Mouse (Mus musculus) CH12.LX (cell line): ENCODE results near the gene Fam214a. TPM values are rescaled to one million over a fixed set of nuclear protein-coding genes. Genes with fewer than 3 reads are reported as not detected.

Experiments
- DNase-seq: peaks from one replicate; pipeline ENCODE4 v3.0.0-alpha.2; 2013; ENCODE audit errors: extremely low read depth
- H3K27ac ChIP-seq: 2 replicates; pipeline ENCODE4 v1.5.1; 2012; ENCODE audit warnings: low read depth, mild to moderate bottlenecking, control low read depth, moderate library complexity; ENCODE audit not compliant: insufficient read depth
- H3K27me3 ChIP-seq: replicated peaks from 2 replicates; pipeline ENCODE3; 2012; ENCODE audit warnings: inconsistent platforms
- H3K36me3 ChIP-seq, 2 experiments: replicated peaks in 1 of 2; 2 replicates each; pipeline versions ENCODE3 to v1.6.1; 2012; ENCODE audit warnings: inconsistent platforms in 1 of 2, low read length in 1 of 2, mild to moderate bottlenecking in 1 of 2, mixed read lengths in 1 of 2, moderate library complexity in 1 of 2; ENCODE audit not compliant: control insufficient read depth in 1 of 2, insufficient read depth in 1 of 2
- H3K4me1 ChIP-seq, 2 experiments: 2 replicates each; pipeline ENCODE4 v1.6.1; 2012; ENCODE audit warnings: inconsistent platforms in 1 of 2, moderate library complexity in 1 of 2; ENCODE audit not compliant: insufficient read depth in 2 of 2, control insufficient read depth in 1 of 2
- H3K4me2 ChIP-seq: 2 replicates; pipeline ENCODE4 v1.6.1; 2012; ENCODE audit warnings: low read depth, mild to moderate bottlenecking, control low read depth; ENCODE audit not compliant: poor library complexity, insufficient read depth, severe bottlenecking
- H3K4me3 ChIP-seq, 3 experiments: fragments of 150-350 bp in 1 of 3; sonication (generic) in 1 of 3; replicated peaks in 1 of 3; 2 replicates each; pipeline versions ENCODE3 to v1.5.1; 2011 to 2012; ENCODE audit warnings: low read depth in 2 of 3, low read length in 2 of 3, mild to moderate bottlenecking in 2 of 3, moderate library complexity in 2 of 3, control low read depth in 1 of 3, improper control_type of control experiment in 1 of 3, inconsistent platforms in 1 of 3, mixed read lengths in 1 of 3; ENCODE audit not compliant: poor library complexity in 1 of 3
- H3K79me2 ChIP-seq: replicated peaks from 2 replicates; pipeline ENCODE4 v1.6.1; 2012; ENCODE audit warnings: mild to moderate bottlenecking, moderate library complexity; ENCODE audit not compliant: control insufficient read depth, poor library complexity, insufficient read depth, severe bottlenecking; ENCODE audit errors: extremely low read depth
- H3K9ac ChIP-seq: 2 replicates; pipeline ENCODE4 v1.6.1; 2012; ENCODE audit warnings: low read depth, mild to moderate bottlenecking, control low read depth, moderate library complexity; ENCODE audit not compliant: insufficient read depth
- H3K9me3 ChIP-seq: replicated peaks from 2 replicates; pipeline ENCODE3; 2012; ENCODE audit warnings: low read length, inconsistent platforms, mixed read lengths
- BHLHE40 ChIP-seq: IDR thresholded peaks from 2 replicates; pipeline ENCODE4 v1.6.1; 2011; ENCODE audit warnings: mild to moderate bottlenecking, low read depth, low read length, improper control_type of control experiment
- E2F4 ChIP-seq: IDR thresholded peaks from 2 replicates; pipeline ENCODE4 v1.6.1; 2011; ENCODE audit warnings: low read depth, low read length, improper control_type of control experiment; ENCODE audit not compliant: insufficient replicate concordance
- EP300 ChIP-seq: IDR thresholded peaks from 2 replicates; pipeline ENCODE4 v1.6.1; 2011; ENCODE audit warnings: low read length, improper control_type of control experiment
- GABPA ChIP-seq: IDR thresholded peaks from 2 replicates; pipeline ENCODE4 v1.6.1; 2012; ENCODE audit warnings: low read depth, low read length, improper control_type of control experiment, inconsistent platforms; ENCODE audit not compliant: insufficient replicate concordance
- JUN ChIP-seq: IDR thresholded peaks from 2 replicates; pipeline ENCODE4 v1.6.1; 2011; ENCODE audit warnings: low read depth, mild to moderate bottlenecking, low read length, improper control_type of control experiment, moderate library complexity; ENCODE audit not compliant: insufficient read depth
- JUND ChIP-seq: conservative IDR thresholded peaks from 2 replicates; pipeline ENCODE4 v1.6.1; 2011; ENCODE audit warnings: low read depth, low read length, improper control_type of control experiment
- KAT2A ChIP-seq: IDR thresholded peaks from 2 replicates; pipeline ENCODE4 v1.6.1; 2012; ENCODE audit warnings: low read length, improper control_type of control experiment, inconsistent platforms; ENCODE audit not compliant: insufficient replicate concordance
- MAFK ChIP-seq: IDR thresholded peaks from 2 replicates; pipeline ENCODE4 v1.6.1; 2011; ENCODE audit warnings: low read length, improper control_type of control experiment; ENCODE audit not compliant: insufficient replicate concordance
- MAX ChIP-seq: IDR thresholded peaks from 2 replicates; pipeline ENCODE4 v1.6.1; 2011; ENCODE audit warnings: low read length, improper control_type of control experiment
- MAZ ChIP-seq: IDR thresholded peaks from 2 replicates; pipeline ENCODE4 v1.6.1; 2012; ENCODE audit warnings: low read depth, mild to moderate bottlenecking, inconsistent platforms, low read length, improper control_type of control experiment, moderate library complexity
- MXI1 ChIP-seq: IDR thresholded peaks from 2 replicates; pipeline ENCODE4 v1.6.1; 2011; ENCODE audit warnings: mild to moderate bottlenecking, low read depth, low read length, improper control_type of control experiment
- MYC ChIP-seq: IDR thresholded peaks from 2 replicates; pipeline ENCODE4 v1.6.1; 2011; ENCODE audit warnings: low read depth, mild to moderate bottlenecking, improper control_type of control experiment, low read length
- NRF1 ChIP-seq: IDR thresholded peaks from 2 replicates; pipeline ENCODE4 v1.6.1; 2014; ENCODE audit warnings: low read depth, mild to moderate bottlenecking, inconsistent platforms, low read length, improper control_type of control experiment, moderate library complexity
- POLR2A ChIP-seq: IDR thresholded peaks from 2 replicates; pipeline ENCODE4 v1.6.1; 2011; ENCODE audit warnings: low read depth, mild to moderate bottlenecking, improper control_type of control experiment, low read length
- RAD21 ChIP-seq: IDR thresholded peaks from 2 replicates; pipeline ENCODE4 v1.6.1; 2011; ENCODE audit warnings: low read depth, mild to moderate bottlenecking, low read length, improper control_type of control experiment, moderate library complexity
- RCOR1 ChIP-seq: conservative IDR thresholded peaks from 2 replicates; pipeline ENCODE4 v1.6.1; 2012; ENCODE audit warnings: low read depth, mild to moderate bottlenecking, inconsistent platforms, low read length, improper control_type of control experiment
- SIN3A ChIP-seq: IDR thresholded peaks from 2 replicates; pipeline ENCODE4 v1.6.1; 2012; ENCODE audit warnings: low read length, improper control_type of control experiment, inconsistent platforms
- SMC3 ChIP-seq: IDR thresholded peaks from 2 replicates; pipeline ENCODE4 v1.6.1; 2011; ENCODE audit warnings: low read depth, low read length, improper control_type of control experiment
- TCF12 ChIP-seq: IDR thresholded peaks from 2 replicates; pipeline ENCODE4 v1.6.1; 2014; ENCODE audit warnings: low read depth, mild to moderate bottlenecking, inconsistent platforms, low read length, improper control_type of control experiment
- USF2 ChIP-seq: conservative IDR thresholded peaks from 2 replicates; pipeline ENCODE4 v1.6.1; 2011; ENCODE audit warnings: low read depth, low read length, improper control_type of control experiment
- ZKSCAN1 ChIP-seq: IDR thresholded peaks from 2 replicates; pipeline ENCODE4 v1.6.1; 2012; ENCODE audit warnings: low read depth, inconsistent platforms, low read length, improper control_type of control experiment, borderline replicate concordance
- dilution Hi-C: fragments of 300-500 bp; cut with MboI; formaldehyde crosslinking; loops from 2 replicates; pipeline ENCODE4 v1.14.3; 2020; ENCODE audit warnings: low sequenced_read_pairs; ENCODE audit not compliant: extremely low pct_unique_long_range_greater_than_20kb, extremely low pct_ligation_motif_present
- in situ Hi-C: fragments of 300-500 bp; cut with MboI; formaldehyde crosslinking; loops from 3 replicates; pipeline ENCODE4 v1.14.3; 2019; ENCODE audit warnings: low sequenced_read_pairs, low pct_ligation_motif_present, low pct_unique_long_range_greater_than_20kb, mixed read lengths
- polyA plus RNA-seq: library from polyadenylated mRNA; unstranded; fragments of >175 nt; gene quantifications from 2 replicates; pipeline ENCODE4 v1.2.1, GENCODE M21; 2012; ENCODE audit warnings: low read depth; ENCODE audit not compliant: insufficient read length
- total RNA-seq, 2 experiments: library from RNA; depleted of rRNA; stranded (reverse); fragments of 300-350 nt in 1 of 2; fragments of >200 nt in 1 of 2; gene quantifications; 2 replicates each; pipeline ENCODE4 v1.2.3; 2012 to 2014

Gene Fam214a
- total and polyA plus RNA-seq, 3 experiments = 6.2 to 8.6 (median 7.0) TPM

DNA sequence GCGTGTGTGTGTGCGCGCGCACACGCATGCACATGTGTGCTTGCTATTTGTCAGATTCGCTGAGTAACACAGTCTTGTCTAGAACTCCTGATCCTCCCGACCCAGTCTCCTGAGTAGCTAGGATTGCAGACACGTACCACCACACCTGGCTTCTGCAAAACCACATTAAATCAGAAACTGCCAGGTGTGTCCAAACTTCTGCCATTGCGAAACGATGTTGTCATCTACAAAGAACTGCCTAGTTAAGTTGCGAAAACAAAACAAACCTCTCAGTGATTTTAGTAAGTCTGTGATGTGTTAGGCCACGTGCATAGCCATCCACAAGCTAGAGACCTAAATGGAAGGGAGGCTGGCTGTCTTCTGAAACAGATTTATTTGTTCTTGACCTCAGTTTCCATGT, 32.2 kb upstream of the Fam214a start:
- no peaks in the 10 kb centered on the region for H3K36me3 ChIP-seq
- no peak overlapping the region for H3K9ac ChIP-seq
- H3K27me3 ChIP-seq = no peaks in the 10 kb centered on the region
- H3K79me2 ChIP-seq = no peaks in the 10 kb centered on the region
- no peak for TF ChIP-seq GABPA
- TF ChIP-seq EP300 = peak; percentile 49
- TF ChIP-seq POLR2A = no peak
- peak; percentile 53; the same call in 1 of the 2 replicates for TF ChIP-seq TCF12
- peak; percentile 33; the same call in 1 of the 2 replicates for TF ChIP-seq BHLHE40
- 0 out of 2 replicates have a peak, but pooled peaks have one; percentile 23 for TF ChIP-seq SIN3A
- TF ChIP-seq RAD21 = no peak
- TF ChIP-seq, all 38 proteins: peak for 4
- Histone ChIP-seq H3K9me3 (peaks cover 9% of the 10 kb centered on the region), H3K4me2 (no peak overlapping the region), H3K4me3 (no peak overlapping the region), H3K27ac (no peak overlapping the region), H3K4me1 (peaks cover 4 to 11% of the 10 kb centered on the region in 2 experiments)
- in situ Hi-C loops = no loop called here
- dilution Hi-C loops = no loop called here
- peak; percentile 28 for DNase-seq

DNA sequence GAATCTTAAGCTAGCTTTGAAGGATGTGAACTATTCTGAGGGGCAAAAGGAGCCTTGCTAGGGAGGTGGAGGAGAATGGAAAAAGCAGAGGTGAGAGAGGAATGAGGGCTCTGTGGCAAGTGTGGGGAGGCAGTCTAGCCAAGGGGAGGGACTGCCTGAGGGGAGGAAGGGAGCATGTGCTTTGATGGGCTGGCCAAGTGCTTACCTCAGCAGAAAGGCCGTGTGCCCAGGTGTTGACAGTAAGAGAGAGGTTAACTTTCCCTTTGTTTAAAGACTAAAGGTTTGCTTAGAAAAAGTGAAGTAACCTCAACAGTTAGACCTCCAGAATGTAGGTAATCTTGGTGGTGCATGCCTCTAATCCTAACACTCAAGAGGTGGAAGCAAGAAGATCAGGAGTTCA, 31.3 kb upstream of the Fam214a start:
- Histone ChIP-seq H3K79me2 (no peaks in the 10 kb centered on the region), H3K9me3 (peaks cover 9% of the 10 kb centered on the region), H3K27me3 (no peaks in the 10 kb centered on the region), H3K4me2 (no peak overlapping the region), H3K4me1 (peaks cover 4 to 11% of the 10 kb centered on the region in 2 experiments), H3K27ac (no peak overlapping the region), H3K9ac (no peak overlapping the region), H3K36me3 (no peaks in the 10 kb centered on the region), H3K4me3 (no peak overlapping the region)
- in situ Hi-C loops = no loop called here
- DNase-seq = no peak
- dilution Hi-C loops = no loop called here
- TF ChIP-seq SMC3 (no peak), MAX (no peak), KAT2A (no peak), MAZ (no peak), MAFK (peak; percentile 87), ZKSCAN1 (no peak), MYC (0 out of 2 replicates have a peak, but pooled peaks have one; percentile 32)

DNA sequence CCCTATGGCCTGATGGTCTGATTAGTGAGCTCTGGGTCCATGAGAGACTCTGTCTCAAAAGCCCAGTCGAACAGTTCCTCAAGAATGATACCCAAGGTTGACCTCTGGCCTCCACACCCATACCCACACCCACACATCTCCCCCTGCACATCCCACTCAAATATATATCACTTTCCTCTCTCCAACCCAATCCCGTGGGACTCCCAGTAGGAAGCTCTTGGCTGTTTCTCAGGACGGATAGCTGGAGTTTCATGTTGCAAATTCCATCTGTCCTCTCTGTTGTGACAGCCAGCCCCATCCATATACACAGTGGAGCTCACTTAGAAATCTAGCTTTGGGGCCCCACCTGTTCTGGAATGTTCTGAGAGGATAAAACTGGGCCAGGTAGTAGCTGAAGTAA, 29.8 kb upstream of the Fam214a start:
- dilution Hi-C loops = no loop called here

More for the DNA sequence above, 29.8 kb upstream of the Fam214a start:
- H3K9ac ChIP-seq = no peak overlapping the region
- no peak for TF ChIP-seq USF2
- no peak for TF ChIP-seq JUN
- no peak for TF ChIP-seq JUND
- no peak for TF ChIP-seq BHLHE40
- no peak for TF ChIP-seq RCOR1
- no peak for TF ChIP-seq E2F4
- no peak for TF ChIP-seq ZKSCAN1
- TF ChIP-seq GABPA = no peak
- no peak for TF ChIP-seq MAX
- no peak for TF ChIP-seq MXI1
- no peak for TF ChIP-seq KAT2A
- TF ChIP-seq NRF1 = no peak
- no peaks in the 10 kb centered on the region for H3K27me3 ChIP-seq
- no peak for DNase-seq
- H3K27ac ChIP-seq = no peak overlapping the region
- peaks cover 4 to 11% of the 10 kb centered on the region in 2 experiments for H3K4me1 ChIP-seq
- in situ Hi-C loops = no loop called here
- H3K79me2 ChIP-seq = no peaks in the 10 kb centered on the region
- H3K9me3 ChIP-seq = peaks cover under 1% of the 10 kb centered on the region
- H3K4me2 ChIP-seq = no peak overlapping the region
- no peaks in the 10 kb centered on the region for H3K36me3 ChIP-seq
- no peak overlapping the region for H3K4me3 ChIP-seq
